Mouse (Mus musculus): Measurements from ENCODE around the gene Commd2.

GRCm38 (mm10) chr3:57664682-57665081 lies 13.2 kb upstream of the Commd2 start:
- TF ChIP-seq CTCF (IDR thresholded peaks at IDR 0.05; ENCODE audit: borderline replicate concordance, insufficient read depth, low read depth, low read length): no peak
- no peak for TF ChIP-seq POLR2A (IDR thresholded peaks at IDR 0.05; ENCODE audit: borderline replicate concordance, insufficient read depth, low read length)
